Mouse (Mus musculus) thymus, postnatal 36 days (tissue): ENCODE measurements around the gene Dnm3.

ENCODE experiments used
- DNase-seq, 2 experiments: peaks; one replicate each; pipeline ENCODE4 v3.0.0; 2022; ENCODE audit warnings: mixed read lengths in 2 of 2

Gene Dnm3

GRCm38 (mm10) chr1:162015247-162015862, 462.5 kb downstream of the Dnm3 start:
- no peak for DNase-seq

- DNase-seq = no peak
Observed at GRCm38 (mm10) chr1:162013561-162013960, 464.3 kb downstream of the Dnm3 start.

- DNase-seq = no peak
Observed at GRCm38 (mm10) chr1:162011523-162012245, 466.1 kb downstream of the Dnm3 start.

GRCm38 (mm10) chr1:162009086-162009485, 468.7 kb downstream of the Dnm3 start:
- DNase-seq = no peak

GRCm38 (mm10) chr1:162008631-162009067, 469.2 kb downstream of the Dnm3 start:
- DNase-seq = no peak

GRCm38 (mm10) chr1:162008208-162008607, 469.6 kb downstream of the Dnm3 start:
- no peak for DNase-seq

GRCm38 (mm10) chr1:162006109-162006508, 471.7 kb downstream of the Dnm3 start:
- DNase-seq = no peak

- no peak for DNase-seq
Observed at GRCm38 (mm10) chr1:162004821-162005770, 472.7 kb downstream of the Dnm3 start.

GRCm38 (mm10) chr1:162004518-162004780, 473.4 kb downstream of the Dnm3 start:
- DNase-seq = no peak

- DNase-seq = no peak
Observed at GRCm38 (mm10) chr1:162003729-162004517, 473.9 kb downstream of the Dnm3 start.

- DNase-seq = no peak
Observed at GRCm38 (mm10) chr1:162001328-162001727, 476.5 kb downstream of the Dnm3 start.

GRCm38 (mm10) chr1:161999882-162000371, 477.9 kb downstream of the Dnm3 start:
- DNase-seq = peak; percentile 37 to 38

GRCm38 (mm10) chr1:161999338-161999737, 478.5 kb downstream of the Dnm3 start:
- no peak for DNase-seq

- no peak for DNase-seq
Observed at GRCm38 (mm10) chr1:161998781-161999180, 479.1 kb downstream of the Dnm3 start.

GRCm38 (mm10) chr1:161992389-161992788, 485.4 kb downstream of the Dnm3 start:
- no peak for DNase-seq

- no peak for DNase-seq
Observed at GRCm38 (mm10) chr1:161991846-161992245, 486.0 kb downstream of the Dnm3 start.

- DNase-seq = no peak
Observed at GRCm38 (mm10) chr1:161990684-161991578, 486.9 kb downstream of the Dnm3 start.

GRCm38 (mm10) chr1:161983979-161984566, 493.8 kb downstream of the Dnm3 start:
- no peak for DNase-seq

GRCm38 (mm10) chr1:161983451-161983850, 494.4 kb downstream of the Dnm3 start:
- DNase-seq = no peak

- DNase-seq = no peak
Observed at GRCm38 (mm10) chr1:161980626-161981298, 497.1 kb downstream of the Dnm3 start.
